Mouse (Mus musculus) forelimb bud, embryonic 11.5 days (tissue): ENCODE measurements at regions not wholly inside any gene's neighbourhood (a gene's known extent, or its start where the extent isn't known, plus 50 kb on each side); places are given as distances from the start of the nearest gene placed in this dataset.

Source experiments
- DNase-seq: peaks from one replicate; pipeline ENCODE4 v3.0.0-alpha.2; 2012; ENCODE audit warnings: low read depth, low spot score

DNA sequence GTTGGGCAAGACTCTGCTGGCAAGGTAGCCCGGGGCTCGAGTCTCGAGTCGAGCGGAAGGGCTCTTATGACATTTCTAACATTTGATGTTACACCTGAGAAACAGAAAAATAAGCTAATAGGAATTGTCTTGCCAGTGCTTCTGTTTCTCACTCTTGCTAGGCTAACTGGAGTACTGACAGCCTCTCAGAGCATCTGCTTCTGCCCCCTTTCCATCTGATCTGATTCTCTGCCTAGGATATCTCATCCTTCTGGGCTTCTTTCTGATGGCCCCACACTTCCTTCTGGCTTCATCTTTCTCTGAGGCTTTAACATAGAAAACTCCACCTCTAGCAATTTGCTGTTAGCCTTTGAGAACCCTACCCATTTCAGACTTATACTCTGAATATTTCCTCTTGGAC is 95.0 kb upstream of the Arhgef9 start:
- no peak for DNase-seq

DNA sequence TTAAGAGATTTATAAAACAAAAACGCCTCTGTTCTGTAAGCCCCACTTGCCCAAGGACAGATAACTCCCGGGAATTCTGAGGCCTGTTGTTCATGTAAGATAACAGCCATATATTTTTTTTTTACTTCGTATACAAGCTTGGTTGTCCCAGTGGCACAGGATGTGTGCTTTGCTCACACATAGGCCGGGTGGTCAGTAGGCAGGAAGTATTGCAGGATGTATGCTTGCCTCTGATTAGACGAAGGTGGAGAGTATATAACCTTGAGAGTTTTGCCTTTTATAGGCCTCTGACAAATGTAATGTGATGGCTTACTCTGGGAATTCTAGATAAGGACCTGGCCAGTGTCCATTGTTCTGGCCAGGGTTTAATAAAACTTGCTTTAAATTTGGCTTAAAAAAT is 85.4 kb upstream of the Arhgef9 start:
- no peak for DNase-seq

- peak; percentile 30 for DNase-seq
These were observed 56.9 kb upstream of the Arhgef9 start for GRCm38 (mm10) chrX:95253517-95253916.
